Mouse (Mus musculus): Measurements from ENCODE around the gene Gpr142. TPM values are rescaled to one million over a fixed set of nuclear protein-coding genes. Genes with fewer than 3 reads are reported as not detected.

Gpr142 gene
- polyA plus RNA-seq, 1 experiment from 2014 or later = not detected

DNA sequence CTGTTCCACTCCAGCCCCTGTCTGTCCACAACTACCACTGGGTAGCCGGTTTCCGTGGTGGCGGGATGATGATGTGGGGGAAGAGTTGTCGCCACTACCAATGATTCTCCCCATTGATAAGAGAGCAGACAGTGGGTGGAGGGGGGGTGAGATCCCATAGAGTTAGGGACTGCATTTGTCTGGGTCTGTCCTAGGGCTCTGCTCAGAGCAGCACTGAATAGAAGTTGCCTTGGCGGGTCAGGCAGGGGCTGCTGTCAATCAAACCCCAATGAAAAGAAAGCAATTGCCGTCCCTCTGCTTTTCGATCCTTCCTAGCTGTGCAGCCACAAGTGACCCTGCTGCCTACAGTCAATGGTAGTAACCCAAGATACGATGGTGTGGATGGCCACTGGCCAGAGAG, 5.3 kb downstream of the Gpr142 start:
- no peak for ATAC-seq
- H3K36me3 ChIP-seq = no peaks in the 10 kb centered on the region
- 19% methylated on average over 8 of the region's 8 CpGs for WGBS

DNA sequence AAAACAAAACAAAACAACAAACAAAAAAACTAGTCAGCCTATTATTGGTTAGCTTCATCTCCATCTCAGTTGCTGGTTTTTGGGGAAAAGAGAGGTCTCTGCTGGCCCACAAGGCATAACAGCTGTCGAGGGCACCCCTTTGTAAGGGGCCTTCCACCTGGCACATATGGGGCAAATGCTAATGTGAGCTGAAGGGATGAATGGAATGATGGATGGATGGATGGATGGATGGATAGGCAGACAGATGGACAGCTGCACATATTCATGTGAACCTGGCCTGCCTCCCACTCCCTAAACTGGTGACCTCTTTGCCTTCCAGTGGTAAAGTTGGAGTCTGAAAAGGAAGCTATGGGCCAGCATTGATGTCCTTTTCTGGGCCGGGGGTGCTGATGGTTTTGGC, 8.3 kb downstream of the Gpr142 start:
- Histone ChIP-seq H3K27me3 (no peaks in the 10 kb centered on the region), H3K9me3 (no peaks in the 10 kb centered on the region)
- no peak for ATAC-seq

More for the DNA sequence above, 5.3 kb downstream of the Gpr142 start:
- peaks cover 34% of the 10 kb centered on the region for H3K4me1 ChIP-seq (replicated peaks)
- no peak overlapping the region for H3K9ac ChIP-seq (replicated peaks)
- no peak overlapping the region for H3K4me3 ChIP-seq (replicated peaks)
- H3K4me2 ChIP-seq (replicated peaks) = no peak overlapping the region
- H3K9me3 ChIP-seq = no peaks in the 10 kb centered on the region
- no peaks in the 10 kb centered on the region for H3K27me3 ChIP-seq
- H3K27ac ChIP-seq = no peak overlapping the region

DNA sequence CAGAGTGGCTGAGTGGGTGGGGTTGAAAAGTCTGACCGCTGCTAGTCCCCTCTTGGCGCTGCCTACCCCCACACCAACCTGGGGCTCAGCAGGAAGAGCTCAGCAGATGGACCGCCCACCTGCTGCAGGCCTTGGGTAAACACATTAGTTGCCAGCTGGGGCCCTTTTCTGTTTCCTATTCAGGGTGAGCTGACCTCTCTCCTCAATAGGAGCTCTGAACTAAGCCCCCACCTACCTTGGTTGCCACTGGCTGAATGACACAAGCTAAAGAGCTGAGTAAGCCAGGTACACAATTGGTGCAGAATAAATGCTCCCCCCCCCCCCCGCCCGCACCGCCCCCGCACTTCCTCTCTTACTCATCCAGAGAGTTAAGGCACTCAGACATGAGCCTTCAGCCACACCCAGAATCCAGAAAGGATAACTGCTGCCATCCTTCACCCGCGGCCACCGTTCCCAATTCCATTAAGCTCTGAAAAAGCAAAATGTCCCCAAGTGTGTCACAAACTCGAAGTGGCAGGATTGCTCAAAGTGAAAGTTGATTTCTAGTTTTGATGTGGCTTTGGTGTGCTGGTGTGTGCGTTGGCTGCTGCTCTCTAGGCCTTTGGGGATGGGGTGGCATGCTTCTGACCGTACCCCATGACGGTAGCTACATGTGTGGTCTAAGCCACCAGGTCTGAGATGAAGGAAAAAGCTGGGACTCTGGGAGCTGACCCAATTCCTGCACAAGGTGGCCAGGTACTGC, 9.1 kb downstream of the Gpr142 start:
- Histone ChIP-seq H3K9me3 (no peaks in the 10 kb centered on the region), H3K9ac (replicated peaks) (no peak overlapping the region), H3K27me3 (no peaks in the 10 kb centered on the region), H3K4me2 (replicated peaks) (no peak overlapping the region), H3K36me3 (no peaks in the 10 kb centered on the region), H3K27ac (no peak overlapping the region), H3K4me1 (replicated peaks) (peaks cover 34% of the 10 kb centered on the region), H3K4me3 (replicated peaks) (no peak overlapping the region)
- peak; percentile 31; the same call in 1 of the 2 replicates for ATAC-seq
- 24% methylated on average over 13 of the region's 14 CpGs for WGBS

More for the DNA sequence above, 8.3 kb downstream of the Gpr142 start:
- Histone ChIP-seq H3K4me2 (replicated peaks) (no peak overlapping the region), H3K36me3 (no peaks in the 10 kb centered on the region), H3K27ac (no peak overlapping the region), H3K4me1 (replicated peaks) (peaks cover 37% of the 10 kb centered on the region), H3K9ac (replicated peaks) (no peak overlapping the region), H3K4me3 (replicated peaks) (no peak overlapping the region)
- WGBS = 50% methylated on average over 2 of the region's 2 CpGs

DNA sequence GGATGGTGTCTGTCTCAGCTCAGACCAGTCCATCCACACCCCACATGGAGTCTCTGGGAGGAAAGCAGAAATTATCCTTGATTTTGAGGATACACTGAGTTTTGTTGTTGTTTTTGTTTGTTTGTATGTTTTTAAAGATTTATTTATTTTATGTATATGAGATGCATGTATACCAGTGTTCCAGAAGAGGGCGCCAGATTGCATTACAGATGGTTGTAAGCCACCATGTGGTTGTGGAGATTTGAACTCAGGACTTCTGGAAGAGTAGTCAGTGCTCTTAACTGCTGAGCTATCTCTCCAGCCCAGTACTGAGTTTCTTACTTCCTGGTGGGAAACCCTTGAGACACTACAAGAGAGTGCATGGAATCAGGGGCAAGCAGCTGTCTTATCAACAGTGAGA, 10.6 kb downstream of the Gpr142 start:
- H3K4me3 ChIP-seq (replicated peaks) = no peak overlapping the region
- H3K27ac ChIP-seq = no peak overlapping the region
- no peak for ATAC-seq
- no peaks in the 10 kb centered on the region for H3K27me3 ChIP-seq
- H3K4me2 ChIP-seq (replicated peaks) = no peak overlapping the region
- no peak overlapping the region for H3K9ac ChIP-seq (replicated peaks)
- no peaks in the 10 kb centered on the region for H3K9me3 ChIP-seq
- no peaks in the 10 kb centered on the region for H3K36me3 ChIP-seq
- H3K4me1 ChIP-seq (replicated peaks) = peaks cover 20% of the 10 kb centered on the region
- WGBS = 80% methylated on average over 1 of the region's 1 CpGs

DNA sequence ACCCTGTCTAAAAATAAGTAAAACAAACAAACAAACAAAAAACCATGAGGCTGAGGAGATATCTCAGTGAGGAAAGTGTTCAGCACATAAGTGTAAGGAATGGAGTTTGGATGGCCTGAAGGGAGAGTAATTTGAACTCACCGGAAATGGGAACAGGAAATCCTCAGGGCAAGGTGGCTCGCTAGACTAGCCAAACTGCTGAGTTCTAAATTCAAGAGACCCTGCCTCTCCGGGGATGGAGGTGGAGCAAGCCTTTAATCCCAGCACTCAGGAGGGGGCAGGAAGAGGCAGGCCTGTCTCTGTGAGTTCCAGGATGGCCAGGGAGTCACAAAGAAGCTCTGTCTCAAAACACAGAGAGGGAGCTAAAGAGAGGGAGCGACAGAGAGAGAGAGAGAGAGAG, 11.6 kb downstream of the Gpr142 start:
- WGBS = 32% methylated on average over 4 of the region's 4 CpGs
- Histone ChIP-seq H3K27ac (no peak overlapping the region), H3K4me2 (replicated peaks) (no peak overlapping the region), H3K9ac (replicated peaks) (no peak overlapping the region), H3K4me1 (replicated peaks) (peaks cover 18% of the 10 kb centered on the region), H3K36me3 (no peaks in the 10 kb centered on the region), H3K27me3 (no peaks in the 10 kb centered on the region), H3K9me3 (no peaks in the 10 kb centered on the region), H3K4me3 (replicated peaks) (no peak overlapping the region)
- ATAC-seq = no peak

DNA sequence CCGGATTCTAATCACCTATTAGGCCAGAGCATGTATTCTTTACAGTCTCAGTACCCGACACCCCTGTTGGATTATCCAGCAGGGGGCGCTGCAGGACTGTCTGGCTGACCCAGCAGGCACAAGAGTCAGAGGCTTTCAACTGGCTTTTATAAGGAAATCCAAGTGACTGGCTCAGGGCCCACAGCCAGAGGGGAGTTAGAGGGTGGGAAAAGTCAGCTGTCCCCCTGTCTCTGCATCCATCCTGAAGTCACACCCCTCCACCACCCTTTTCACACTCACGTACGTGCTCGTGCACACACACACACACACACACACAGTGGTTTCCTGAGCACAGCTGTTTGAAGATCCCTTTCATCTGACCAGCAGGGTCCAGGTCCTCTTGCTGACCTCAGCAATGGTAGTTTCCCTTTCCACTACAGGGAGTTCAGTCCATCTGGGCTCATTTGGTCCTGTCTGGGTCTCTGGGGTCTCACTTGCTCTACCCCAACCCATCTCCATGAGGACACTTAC, 14.1 kb downstream of the Gpr142 start:
- Histone ChIP-seq H3K27ac (no peak overlapping the region), H3K4me2 (replicated peaks) (no peak overlapping the region), H3K9ac (replicated peaks) (no peak overlapping the region), H3K36me3 (no peaks in the 10 kb centered on the region), H3K9me3 (no peaks in the 10 kb centered on the region), H3K4me1 (replicated peaks) (peaks cover 6% of the 10 kb centered on the region; the same call in 1 of the 2 replicates), H3K4me3 (replicated peaks) (no peak overlapping the region), H3K27me3 (no peaks in the 10 kb centered on the region)
- peak; percentile 63 for ATAC-seq
- 19% methylated on average over 6 of the region's 6 CpGs for WGBS

DNA sequence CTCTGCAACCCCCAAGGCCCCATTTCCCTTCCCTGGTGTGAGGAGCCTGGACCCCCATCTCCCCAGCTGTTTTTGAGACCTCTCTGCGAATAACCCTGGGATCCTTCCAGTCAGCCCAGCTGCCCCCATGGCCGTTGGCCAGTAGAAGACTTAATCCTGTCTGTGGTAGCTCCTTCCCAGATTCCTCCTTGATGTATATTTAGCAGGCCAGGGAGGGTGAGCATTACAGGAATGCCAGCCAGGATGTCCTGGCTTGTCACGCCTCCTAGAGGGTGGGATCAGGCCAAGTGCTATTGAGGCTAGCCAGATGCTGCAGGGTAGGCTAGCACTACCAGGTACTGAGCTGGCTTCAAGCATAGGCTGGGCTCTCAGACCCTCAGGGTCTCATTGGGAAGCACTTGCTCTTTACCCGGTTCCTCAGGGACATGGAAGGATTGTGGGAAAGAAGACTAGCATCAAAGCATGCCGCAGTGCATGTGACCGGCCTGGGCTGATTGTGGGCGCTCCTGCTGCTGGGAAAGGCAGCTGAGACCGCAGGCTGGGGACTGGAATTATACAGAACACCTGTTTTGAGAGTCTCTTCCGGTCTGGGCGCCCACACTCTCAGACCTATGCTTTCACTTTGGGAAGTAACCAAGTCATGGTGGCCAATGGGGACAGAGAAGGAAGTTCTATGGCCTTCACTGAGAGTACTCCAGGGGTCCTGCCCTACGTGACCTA, 16.3 kb downstream of the Gpr142 start:
- Histone ChIP-seq H3K27me3 (no peaks in the 10 kb centered on the region), H3K27ac (no peak overlapping the region), H3K4me2 (replicated peaks) (no peak overlapping the region), H3K4me1 (replicated peaks) (peaks cover 15% of the 10 kb centered on the region), H3K9ac (replicated peaks) (no peak overlapping the region), H3K9me3 (no peaks in the 10 kb centered on the region), H3K36me3 (no peaks in the 10 kb centered on the region), H3K4me3 (replicated peaks) (no peak overlapping the region)
- no peak for ATAC-seq
- 78% methylated on average over 11 of the region's 11 CpGs for WGBS

DNA sequence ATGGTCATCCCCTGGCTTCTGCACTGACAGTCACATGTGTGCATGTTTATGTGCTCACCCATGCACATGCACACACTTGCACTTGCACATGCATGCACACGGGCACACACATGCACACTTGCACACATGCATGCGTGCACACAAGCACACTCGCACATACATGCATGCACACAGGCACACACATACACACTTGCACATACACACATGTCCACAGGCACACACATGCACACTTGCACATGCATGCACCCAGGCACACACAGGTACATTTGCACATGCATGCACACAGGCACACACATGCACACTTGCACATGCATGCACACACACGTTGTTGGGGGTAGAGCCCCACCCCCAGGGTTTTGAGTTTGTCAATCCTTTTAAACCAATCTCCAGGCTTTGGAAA, 18.2 kb downstream of the Gpr142 start:
- Histone ChIP-seq H3K4me2 (replicated peaks) (no peak overlapping the region), H3K27ac (no peak overlapping the region), H3K4me3 (replicated peaks) (no peak overlapping the region), H3K9me3 (no peaks in the 10 kb centered on the region), H3K36me3 (no peaks in the 10 kb centered on the region), H3K27me3 (no peaks in the 10 kb centered on the region), H3K9ac (replicated peaks) (no peak overlapping the region), H3K4me1 (replicated peaks) (peaks cover 12% of the 10 kb centered on the region)
- 92% methylated on average over 4 of the region's 4 CpGs for WGBS
- no peak for ATAC-seq

DNA sequence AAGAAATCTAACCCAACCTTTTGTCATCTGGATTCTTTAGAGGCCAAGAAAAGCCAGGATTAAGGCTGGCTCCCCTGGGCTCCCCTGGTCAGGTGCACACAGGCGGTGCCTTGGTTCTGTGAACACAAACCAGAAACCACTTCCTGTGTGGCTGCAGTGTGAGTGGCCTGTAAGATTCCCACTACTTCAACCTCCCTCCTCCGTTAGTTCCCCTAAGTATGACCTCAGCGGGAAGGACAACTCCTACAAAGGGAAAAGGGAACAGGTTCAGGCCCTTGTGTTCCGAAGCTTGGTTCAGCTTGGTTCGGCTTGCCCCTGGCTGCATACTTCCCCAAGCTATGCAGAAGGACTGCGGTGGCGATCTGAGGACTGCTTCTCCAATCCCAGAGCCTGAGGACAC, 19.5 kb downstream of the Gpr142 start:
- no peak overlapping the region for H3K4me3 ChIP-seq (replicated peaks)
- ATAC-seq = no peak
- no peak overlapping the region for H3K9ac ChIP-seq (replicated peaks)
- H3K9me3 ChIP-seq = no peaks in the 10 kb centered on the region
- no peaks in the 10 kb centered on the region for H3K36me3 ChIP-seq
- H3K27me3 ChIP-seq = peaks cover 4% of the 10 kb centered on the region; the same call in 1 of the 2 replicates
- H3K27ac ChIP-seq = no peak overlapping the region
- WGBS = 96% methylated on average over 7 of the region's 7 CpGs
- no peak overlapping the region for H3K4me2 ChIP-seq (replicated peaks)
- peaks cover 17% of the 10 kb centered on the region for H3K4me1 ChIP-seq (replicated peaks)

DNA sequence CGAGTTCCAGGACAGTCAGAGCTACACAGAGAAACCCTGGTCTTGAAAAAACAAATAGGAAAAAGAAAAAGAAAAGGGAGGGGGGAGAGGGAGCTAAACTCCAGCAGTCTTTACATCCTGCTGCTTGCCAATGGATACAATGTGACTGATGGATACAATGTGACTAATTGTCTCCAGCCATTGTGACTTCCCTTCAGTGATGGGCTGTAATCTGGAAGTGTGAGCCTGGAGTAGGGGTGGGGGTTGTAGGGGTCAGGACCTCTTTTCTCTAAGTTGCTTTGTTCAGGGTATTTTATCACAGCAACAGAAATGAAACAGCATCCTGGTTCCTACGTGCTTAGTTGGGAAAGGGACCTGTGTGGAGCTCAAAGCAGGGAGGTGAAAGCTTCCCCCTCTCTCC, 20.4 kb downstream of the Gpr142 start:
- no peak overlapping the region for H3K27ac ChIP-seq
- ATAC-seq = no peak
- H3K4me1 ChIP-seq (replicated peaks) = peaks cover 26% of the 10 kb centered on the region
- no peak overlapping the region for H3K4me3 ChIP-seq (replicated peaks)
- H3K36me3 ChIP-seq = no peaks in the 10 kb centered on the region
- H3K27me3 ChIP-seq = peaks cover 4% of the 10 kb centered on the region; the same call in 1 of the 2 replicates
- no peak overlapping the region for H3K4me2 ChIP-seq (replicated peaks)
- H3K9me3 ChIP-seq = no peaks in the 10 kb centered on the region
- H3K9ac ChIP-seq (replicated peaks) = no peak overlapping the region
- 18% methylated on average over 2 of the region's 2 CpGs for WGBS

DNA sequence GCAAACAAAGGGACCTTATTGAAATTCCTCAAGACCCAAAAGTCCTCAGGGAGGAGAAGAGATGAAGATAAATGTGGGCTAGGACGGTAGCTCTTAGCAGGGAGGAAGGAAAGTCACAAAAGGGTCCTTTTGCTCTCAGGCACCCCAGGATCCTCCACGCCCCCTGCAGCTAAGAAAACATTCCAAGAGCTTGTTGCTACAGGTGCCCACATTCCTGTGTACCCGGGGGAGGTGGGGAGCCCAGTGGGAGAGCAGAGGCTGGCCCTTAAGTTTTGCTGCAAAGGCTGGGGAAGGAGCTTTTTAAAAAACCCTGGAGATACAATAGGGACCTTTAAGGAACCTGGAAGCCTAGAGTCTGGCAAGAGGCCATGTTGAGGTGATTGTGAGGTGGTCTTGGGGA, 21.7 kb downstream of the Gpr142 start:
- Histone ChIP-seq H3K4me2 (replicated peaks) (no peak overlapping the region), H3K27ac (no peak overlapping the region), H3K9ac (replicated peaks) (no peak overlapping the region), H3K36me3 (no peaks in the 10 kb centered on the region), H3K9me3 (no peaks in the 10 kb centered on the region), H3K27me3 (peaks cover 8% of the 10 kb centered on the region), H3K4me1 (replicated peaks) (peaks cover 28% of the 10 kb centered on the region), H3K4me3 (replicated peaks) (no peak overlapping the region)
- WGBS = 38% methylated on average over 3 of the region's 3 CpGs
- ATAC-seq = no peak

DNA sequence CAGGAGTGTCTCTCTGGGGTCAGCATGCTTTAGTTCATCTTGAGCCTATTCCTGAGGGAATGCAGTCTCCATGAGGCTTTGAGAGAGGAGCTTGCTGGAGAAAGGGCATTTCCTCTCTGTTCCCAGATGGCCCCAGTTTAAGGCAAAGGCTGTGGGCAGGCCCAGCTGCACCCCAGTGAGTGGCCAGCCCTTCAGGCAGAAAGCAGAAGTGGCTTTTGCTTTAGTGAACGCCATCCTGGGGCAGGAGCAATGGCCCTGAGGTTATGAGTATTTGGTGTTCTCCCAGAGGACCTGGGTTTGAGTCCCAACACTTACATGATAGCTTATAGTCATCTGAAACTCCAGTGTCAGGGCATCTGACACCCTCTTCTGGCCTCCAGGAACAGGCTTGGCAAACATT, 22.6 kb downstream of the Gpr142 start:
- WGBS = 68% methylated on average over 1 of the region's 1 CpGs
- no peak for ATAC-seq
- H3K9me3 ChIP-seq = no peaks in the 10 kb centered on the region
- H3K36me3 ChIP-seq = no peaks in the 10 kb centered on the region
- H3K4me2 ChIP-seq (replicated peaks) = no peak overlapping the region
- H3K27me3 ChIP-seq = peaks cover 8% of the 10 kb centered on the region
- H3K27ac ChIP-seq = no peak overlapping the region
- H3K9ac ChIP-seq (replicated peaks) = no peak overlapping the region
- H3K4me1 ChIP-seq (replicated peaks) = peaks cover 28% of the 10 kb centered on the region
- no peak overlapping the region for H3K4me3 ChIP-seq (replicated peaks)

Measured in midbrain, embryonic 13.5 days (tissue).